Mouse (Mus musculus) midbrain, embryonic 16.5 days (tissue): ENCODE data around the gene BC051665. TPM values are rescaled to one million over a fixed set of nuclear protein-coding genes. Genes with fewer than 3 reads are reported as not detected.

ENCODE experiments used
- ATAC-seq: fragments of 200-750 bp; cut with Nextera tagmentation; 2 replicates; pipeline ENCODE4 v1.8.0; 2017; ENCODE audit warnings: moderate TSS enrichment
- H3K27ac ChIP-seq: fragments of 300-500 bp; sonication (generic); 2 replicates; pipeline ENCODE4 v1.5.1; 2014; ENCODE audit warnings: mild to moderate bottlenecking, low read length, mixed read lengths
- H3K27me3 ChIP-seq: fragments of 300-500 bp; sonication (generic); 2 replicates; pipeline ENCODE4 v1.6.1; 2014; ENCODE audit warnings: low read depth, low read length, mixed read lengths; ENCODE audit not compliant: control insufficient read depth, insufficient read depth
- H3K36me3 ChIP-seq: fragments of 300-500 bp; sonication (generic); 2 replicates; pipeline ENCODE4 v1.6.1; 2014; ENCODE audit warnings: mild to moderate bottlenecking, low read length, moderate library complexity, mixed read lengths; ENCODE audit not compliant: control insufficient read depth, insufficient read depth
- H3K4me1 ChIP-seq: fragments of 300-500 bp; sonication (generic); 2 replicates; pipeline ENCODE4 v1.6.1; 2014; ENCODE audit warnings: mild to moderate bottlenecking, low read length, mixed read lengths; ENCODE audit not compliant: control insufficient read depth, insufficient read depth
- H3K4me2 ChIP-seq: fragments of 300-500 bp; sonication (generic); 2 replicates; pipeline ENCODE4 v1.6.1; 2014; ENCODE audit warnings: mild to moderate bottlenecking, low read length, mixed read lengths
- H3K4me3 ChIP-seq: fragments of 300-500 bp; sonication (generic); 2 replicates; pipeline ENCODE4 v1.5.1; 2014; ENCODE audit warnings: low read depth, mild to moderate bottlenecking, low read length, moderate library complexity, mixed read lengths
- H3K9ac ChIP-seq: fragments of 300-500 bp; sonication (generic); 2 replicates; pipeline ENCODE4 v1.6.1; 2014; ENCODE audit warnings: low read depth, low read length, mixed read lengths
- H3K9me3 ChIP-seq: fragments of 300-500 bp; sonication (generic); replicated peaks from 2 replicates; pipeline ENCODE4 v1.6.1; 2014; ENCODE audit warnings: mild to moderate bottlenecking, low read length, mixed read lengths; ENCODE audit not compliant: control insufficient read depth, poor library complexity, severe bottlenecking
- WGBS: fragments of 180-500 bp; shearing (Covaris S2); extraction: QIAGEN DNeasy Blood & Tissue Kit; methylation state at CpG from one replicate; pipeline ENCODE4 v1.1.7; 2014; 5-methylcytosine and 5-hydroxymethylcytosine counted together
- polyA plus RNA-seq: library from polyadenylated mRNA; unstranded; fragments of >200 nt; fragmentation: Nextera tagmentation; extraction: Ambion mirVana; gene quantifications from 2 replicates; pipeline ENCODE4 v1.2.1, GENCODE M21; 2015

BC051665 gene
- polyA plus RNA-seq, 1 experiment from 2014 or later: not detected

DNA sequence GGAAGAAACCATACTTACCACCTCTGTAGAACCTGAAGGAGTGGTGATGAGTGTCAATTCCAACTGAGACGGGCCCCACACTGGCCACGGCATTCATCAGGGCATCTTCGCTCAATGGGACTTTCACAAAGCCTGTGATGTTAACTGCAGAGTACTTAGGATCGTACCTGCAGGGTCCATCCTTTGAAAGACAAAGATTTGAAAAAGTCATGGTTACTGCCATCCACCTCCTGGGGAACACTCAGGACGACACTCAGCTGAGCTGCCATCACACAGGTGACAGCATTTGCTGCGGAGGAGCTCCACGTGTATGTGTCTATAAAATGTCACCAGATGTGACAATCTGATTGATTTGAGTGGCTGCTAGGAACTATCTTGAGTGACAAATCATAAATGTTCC lies 2.9 kb downstream of the BC051665 start:
- no peaks in the 10 kb centered on the region for H3K36me3 ChIP-seq
- no peaks in the 10 kb centered on the region for H3K9me3 ChIP-seq
- ATAC-seq: no peak
- no peaks in the 10 kb centered on the region for H3K27me3 ChIP-seq
- H3K27ac ChIP-seq: no peak overlapping the region
- H3K4me2 ChIP-seq: no peak overlapping the region
- 89% methylated on average over 7 of the region's 7 CpGs for WGBS
- no peak overlapping the region for H3K4me3 ChIP-seq
- no peaks in the 10 kb centered on the region for H3K4me1 ChIP-seq
- H3K9ac ChIP-seq: no peak overlapping the region

DNA sequence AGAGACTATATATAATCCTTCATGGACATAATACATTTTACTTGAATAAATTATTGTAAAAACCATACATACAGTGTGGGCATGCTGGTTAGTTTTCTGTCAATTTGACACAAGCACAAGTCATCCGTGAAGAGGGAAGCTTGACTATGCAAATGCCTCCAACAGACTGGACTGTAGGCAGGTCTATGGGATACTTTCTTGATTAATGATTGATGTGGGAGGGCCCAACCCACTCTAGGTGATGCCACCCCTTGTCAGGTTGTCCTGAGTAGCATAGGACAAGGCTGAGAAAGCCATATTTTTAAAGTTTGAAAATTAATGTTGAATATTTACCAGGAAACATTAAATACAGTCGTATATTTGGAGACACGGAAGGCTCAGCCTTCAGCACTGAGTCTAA lies 5.6 kb downstream of the BC051665 start:
- no peak for ATAC-seq
- Histone ChIP-seq H3K27me3 (no peaks in the 10 kb centered on the region), H3K27ac (no peak overlapping the region), H3K4me3 (no peak overlapping the region), H3K4me1 (no peaks in the 10 kb centered on the region), H3K36me3 (no peaks in the 10 kb centered on the region), H3K4me2 (no peak overlapping the region), H3K9me3 (no peaks in the 10 kb centered on the region), H3K9ac (no peak overlapping the region)
- WGBS: 87% methylated on average over 3 of the region's 3 CpGs

DNA sequence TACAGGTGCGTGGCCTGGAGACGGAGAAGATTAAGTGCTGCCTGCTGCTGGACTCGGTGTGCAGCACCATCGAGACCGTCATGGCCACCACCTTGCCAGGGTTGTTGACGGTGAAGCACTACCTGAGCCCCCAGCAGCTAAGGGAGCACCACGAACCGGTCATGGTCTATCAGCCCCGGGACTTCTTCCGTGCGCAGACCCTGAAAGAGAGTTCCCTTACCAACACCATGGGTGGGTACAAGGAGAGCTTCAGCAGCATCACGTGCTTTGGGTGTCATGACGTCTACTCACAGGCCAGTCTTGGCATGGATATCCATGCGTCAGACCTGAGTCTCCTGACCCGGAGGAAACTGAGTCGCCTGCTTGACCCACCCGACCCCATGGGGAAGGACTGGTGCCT lies 25.0 kb downstream of the BC051665 start:
- Histone ChIP-seq H3K27me3 (no peaks in the 10 kb centered on the region), H3K9me3 (no peaks in the 10 kb centered on the region), H3K4me3 (no peak overlapping the region), H3K9ac (no peak overlapping the region), H3K4me1 (no peaks in the 10 kb centered on the region), H3K4me2 (no peak overlapping the region), H3K27ac (no peak overlapping the region), H3K36me3 (peaks cover 38% of the 10 kb centered on the region)
- 95% methylated on average over 17 of the region's 17 CpGs for WGBS
- ATAC-seq: no peak

DNA sequence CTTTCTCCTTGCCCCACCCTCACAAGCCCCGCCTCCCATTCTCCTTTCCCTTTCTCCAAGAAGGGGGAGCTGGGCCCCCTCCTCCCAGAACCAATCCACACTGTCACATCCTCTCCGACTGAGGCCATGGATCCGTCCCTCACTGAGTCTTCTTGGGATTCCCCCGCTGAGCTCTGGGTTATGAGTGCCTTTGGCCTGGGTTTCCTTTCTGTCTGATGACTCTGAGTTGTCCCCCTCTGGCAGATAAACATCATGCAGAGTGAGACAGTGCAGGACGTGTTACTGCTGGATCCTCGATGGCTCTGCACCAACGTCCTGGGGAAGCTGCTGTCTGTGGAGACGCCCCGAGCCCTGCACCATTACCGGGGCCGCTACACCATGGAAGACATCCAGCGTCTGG lies 25.8 kb downstream of the BC051665 start:
- H3K27me3 ChIP-seq: no peaks in the 10 kb centered on the region
- no peak overlapping the region for H3K4me3 ChIP-seq
- H3K9ac ChIP-seq: no peak overlapping the region
- no peak overlapping the region for H3K4me2 ChIP-seq
- H3K4me1 ChIP-seq: no peaks in the 10 kb centered on the region
- no peak for ATAC-seq
- no peaks in the 10 kb centered on the region for H3K9me3 ChIP-seq
- H3K36me3 ChIP-seq: peaks cover 39% of the 10 kb centered on the region
- 91% methylated on average over 12 of the region's 12 CpGs for WGBS
- H3K27ac ChIP-seq: no peak overlapping the region

DNA sequence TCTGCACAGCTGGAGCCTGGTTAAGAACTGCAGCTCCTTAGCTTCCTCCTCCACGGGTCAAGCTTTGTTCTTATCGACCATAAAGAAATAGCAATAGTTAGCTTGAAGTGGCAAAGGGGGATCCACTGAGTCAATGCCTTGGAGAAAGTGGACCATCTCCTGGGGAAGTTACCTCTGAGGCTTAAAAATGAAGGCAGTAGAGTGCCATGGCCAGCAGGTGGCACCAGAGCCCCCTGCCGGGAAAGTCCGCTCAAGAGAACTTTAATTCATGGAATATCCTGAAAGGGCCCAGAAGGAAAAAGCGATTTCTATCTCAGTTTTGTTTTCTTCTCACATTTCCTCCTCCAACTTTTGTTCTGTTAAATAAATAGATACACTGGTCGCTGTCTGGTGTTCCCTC lies 27.0 kb downstream of the BC051665 start:
- no peak for ATAC-seq
- H3K9ac ChIP-seq: no peak overlapping the region
- no peak overlapping the region for H3K4me2 ChIP-seq
- H3K4me1 ChIP-seq: no peaks in the 10 kb centered on the region
- H3K36me3 ChIP-seq: peaks cover 40% of the 10 kb centered on the region
- H3K27ac ChIP-seq: no peak overlapping the region
- no peaks in the 10 kb centered on the region for H3K9me3 ChIP-seq
- H3K27me3 ChIP-seq: no peaks in the 10 kb centered on the region
- no peak overlapping the region for H3K4me3 ChIP-seq
- WGBS: 37% methylated on average over 6 of the region's 6 CpGs

DNA sequence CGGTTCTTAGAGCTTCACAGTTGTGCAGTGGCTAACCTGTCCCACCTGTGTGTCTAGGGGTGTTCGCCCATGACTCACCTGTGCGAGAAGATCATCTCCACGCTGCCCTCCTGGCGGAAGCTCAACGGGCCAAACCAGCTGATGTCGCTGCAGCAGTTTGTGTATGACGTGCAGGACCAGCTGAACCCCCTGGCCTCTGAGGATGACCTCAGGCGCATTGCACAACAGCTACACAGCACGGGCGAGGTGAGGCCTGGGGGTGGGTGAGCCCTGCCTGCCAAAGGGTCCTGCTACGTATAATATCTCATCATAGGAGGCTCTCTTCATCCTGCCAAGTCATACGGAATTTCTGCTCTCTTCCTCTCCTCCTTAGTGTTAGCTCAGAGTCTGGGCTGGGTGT lies 28.9 kb downstream of the BC051665 start:
- Histone ChIP-seq H3K4me3 (no peak overlapping the region), H3K4me2 (no peak overlapping the region), H3K9ac (no peak overlapping the region), H3K27ac (no peak overlapping the region), H3K4me1 (no peaks in the 10 kb centered on the region), H3K36me3 (peaks cover 50% of the 10 kb centered on the region), H3K9me3 (no peaks in the 10 kb centered on the region), H3K27me3 (no peaks in the 10 kb centered on the region)
- ATAC-seq: no peak
- WGBS: 89% methylated on average over 13 of the region's 13 CpGs

DNA sequence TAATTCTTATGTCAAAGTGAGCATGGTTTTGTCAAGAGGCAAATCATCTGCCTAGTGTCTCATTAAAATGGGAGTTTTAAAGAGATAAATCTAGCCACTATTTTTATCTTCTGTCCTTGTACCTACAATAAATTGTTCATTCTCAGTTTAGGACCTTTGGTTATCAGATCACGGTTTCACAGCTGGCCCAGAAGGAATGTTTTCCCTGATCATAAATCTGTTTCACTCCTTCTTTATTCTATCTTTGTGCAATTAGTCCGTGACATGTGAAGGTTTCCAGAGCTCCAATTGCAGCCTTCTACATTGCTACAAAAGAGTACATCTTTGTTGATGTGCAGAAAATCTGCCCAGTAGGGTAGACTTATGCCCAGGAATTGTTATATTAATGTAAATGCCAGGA lies 30.9 kb downstream of the BC051665 start:
- Histone ChIP-seq H3K27me3 (no peaks in the 10 kb centered on the region), H3K4me2 (no peak overlapping the region), H3K9ac (no peak overlapping the region), H3K4me1 (no peaks in the 10 kb centered on the region), H3K27ac (no peak overlapping the region), H3K4me3 (no peak overlapping the region), H3K9me3 (no peaks in the 10 kb centered on the region), H3K36me3 (peaks cover 47% of the 10 kb centered on the region)
- ATAC-seq: no peak
- whole genome bisulfite sequencing: 93% methylated on average over 2 of the region's 2 CpGs

DNA sequence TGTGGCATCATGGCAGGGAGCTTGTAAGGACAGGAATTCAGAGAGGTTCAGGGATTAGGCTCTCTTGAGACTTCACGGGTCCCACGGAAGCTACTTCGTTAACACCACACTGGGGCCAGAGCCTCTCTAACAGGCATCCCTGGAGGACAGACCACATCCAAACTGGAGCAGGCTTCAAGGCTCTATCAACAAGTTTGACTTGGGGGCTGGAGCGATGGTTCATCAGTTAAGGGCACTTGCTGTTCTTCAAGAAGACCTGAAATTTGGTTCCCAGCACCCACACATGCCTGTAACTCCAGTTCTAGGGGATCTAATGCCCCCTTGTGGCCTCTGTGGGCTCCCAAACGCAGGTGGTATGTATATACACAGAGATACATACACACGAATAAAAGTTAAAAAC lies 32.9 kb downstream of the BC051665 start:
- WGBS: 94% methylated on average over 6 of the region's 6 CpGs
- peaks cover 56% of the 10 kb centered on the region for H3K36me3 ChIP-seq
- no peak overlapping the region for H3K9ac ChIP-seq

DNA sequence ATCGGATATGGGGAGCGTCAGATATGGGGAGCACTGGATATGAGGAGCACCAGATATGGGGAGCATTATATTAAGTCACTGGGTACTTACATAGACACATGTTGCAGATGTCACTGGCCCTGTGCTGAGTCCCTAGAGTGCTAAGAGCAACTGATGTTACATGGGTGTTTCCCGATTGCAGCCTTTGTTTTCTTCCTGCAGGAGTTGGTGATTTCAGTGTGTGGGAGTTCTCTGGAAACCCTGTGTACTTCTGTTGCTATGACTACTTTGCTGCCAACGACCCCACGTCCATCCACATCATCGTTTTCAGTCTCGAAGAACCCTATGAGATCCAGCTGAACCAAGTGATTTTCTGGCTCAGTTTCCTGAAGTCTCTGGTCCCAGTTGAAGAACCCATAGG lies 35.2 kb downstream of the BC051665 start:
- H3K9me3 ChIP-seq: no peaks in the 10 kb centered on the region
- no peak overlapping the region for H3K27ac ChIP-seq
- no peak overlapping the region for H3K9ac ChIP-seq
- H3K27me3 ChIP-seq: no peaks in the 10 kb centered on the region
- 91% methylated on average over 7 of the region's 7 CpGs for WGBS
- no peak overlapping the region for H3K4me2 ChIP-seq
- H3K36me3 ChIP-seq: peaks cover 44% of the 10 kb centered on the region
- H3K4me1 ChIP-seq: no peaks in the 10 kb centered on the region
- no peak for ATAC-seq
- H3K4me3 ChIP-seq: no peak overlapping the region

More for the DNA sequence above, 32.9 kb downstream of the BC051665 start:
- Histone ChIP-seq H3K9me3 (no peaks in the 10 kb centered on the region), H3K4me2 (no peak overlapping the region), H3K4me1 (no peaks in the 10 kb centered on the region), H3K27ac (no peak overlapping the region), H3K4me3 (no peak overlapping the region), H3K27me3 (no peaks in the 10 kb centered on the region)
- ATAC-seq: no peak

DNA sequence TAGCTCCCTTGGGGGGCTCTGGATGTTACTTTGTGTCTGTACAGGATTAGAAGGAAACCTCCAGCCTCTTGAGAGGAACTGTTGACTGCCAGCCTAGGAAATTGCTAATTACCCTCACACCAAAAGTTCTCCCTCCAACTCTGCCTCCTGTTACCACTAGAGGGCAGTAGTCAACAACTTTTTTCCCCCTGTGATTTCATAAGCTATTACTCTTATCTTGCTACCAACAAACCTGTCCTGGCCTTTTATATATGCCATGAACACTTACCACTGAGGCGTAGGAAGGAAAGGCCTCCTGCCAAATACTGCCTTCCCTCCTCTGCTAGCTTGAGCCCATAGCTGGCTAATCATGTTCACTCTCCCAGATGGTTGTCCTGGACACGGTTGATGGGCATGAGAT lies 37.6 kb downstream of the BC051665 start:
- Histone ChIP-seq H3K9ac (no peak overlapping the region), H3K4me1 (no peaks in the 10 kb centered on the region), H3K4me2 (no peak overlapping the region), H3K27me3 (no peaks in the 10 kb centered on the region), H3K9me3 (no peaks in the 10 kb centered on the region), H3K4me3 (no peak overlapping the region), H3K27ac (no peak overlapping the region), H3K36me3 (peaks cover 41% of the 10 kb centered on the region)
- no peak for ATAC-seq
- 88% methylated on average over 2 of the region's 2 CpGs for WGBS
